Mouse (Mus musculus) spleen, postnatal 36 days (tissue): ENCODE measurements around the gene Ptbp3.

Experiments
- DNase-seq, 2 experiments: peaks; one replicate each; pipeline ENCODE4 v3.0.0; 2022; ENCODE audit warnings: low spot score in 2 of 2, mixed read lengths in 1 of 2

The Ptbp3 gene

DNA sequence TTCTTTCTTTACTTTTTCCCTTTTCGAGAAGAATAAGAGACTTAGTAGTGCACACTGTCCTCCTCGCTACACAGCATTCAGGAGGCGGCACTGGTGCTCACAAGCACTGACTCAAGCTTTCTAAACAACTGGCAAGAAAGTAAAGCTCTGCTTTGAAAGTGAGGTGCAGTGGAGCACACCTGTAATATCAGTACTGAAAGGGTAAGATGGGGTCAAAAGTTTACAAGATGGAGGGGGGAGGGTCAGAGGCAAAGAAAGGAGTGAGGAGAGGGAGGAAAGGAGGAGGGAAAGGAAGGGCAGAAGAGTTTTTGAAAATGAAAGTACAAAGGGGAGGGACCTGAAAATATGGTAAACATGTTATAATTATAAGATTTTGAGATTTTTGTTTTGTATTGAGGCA is 43.7 kb downstream of the Ptbp3 start:
- DNase-seq: no peak

DNA sequence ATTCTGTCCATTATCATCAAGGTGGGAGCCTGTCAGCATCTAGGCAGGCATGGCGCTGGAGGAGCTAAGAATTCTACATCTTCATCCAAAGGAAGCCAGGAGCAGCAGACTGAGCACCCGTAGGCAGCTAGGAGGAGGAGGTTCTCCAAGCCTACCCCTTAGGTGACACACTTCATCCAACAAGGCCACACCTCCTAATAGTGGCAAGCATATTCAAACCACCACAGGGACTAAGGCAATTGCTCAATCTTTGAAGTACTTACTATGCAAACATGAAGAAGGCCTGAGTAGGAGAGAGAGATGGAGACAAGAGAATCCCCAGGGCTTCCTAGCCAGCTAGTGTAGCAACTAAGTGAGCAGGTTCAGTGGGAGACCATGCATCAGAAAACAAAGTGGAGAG is 58.1 kb downstream of the Ptbp3 start:
- DNase-seq: no peak

DNA sequence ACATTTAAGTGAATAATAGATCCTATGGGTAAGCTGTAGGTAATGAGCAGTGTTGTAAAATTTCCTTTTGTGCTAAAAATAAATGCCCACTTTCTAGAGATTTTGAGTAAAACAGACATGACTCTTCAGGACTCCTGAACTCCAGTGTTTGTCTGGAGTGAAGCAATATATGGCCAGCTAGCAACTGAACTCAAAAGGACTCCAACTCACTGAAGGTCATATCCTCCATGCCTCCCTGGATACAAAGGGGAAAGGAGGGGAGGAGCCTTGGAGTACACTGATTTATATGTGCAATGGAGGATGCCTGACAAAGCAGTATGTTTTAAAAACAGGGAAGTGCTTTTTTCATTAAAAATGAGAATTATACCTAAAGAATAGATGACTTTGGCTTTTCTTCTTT is 77.9 kb downstream of the Ptbp3 start:
- no peak for DNase-seq

DNA sequence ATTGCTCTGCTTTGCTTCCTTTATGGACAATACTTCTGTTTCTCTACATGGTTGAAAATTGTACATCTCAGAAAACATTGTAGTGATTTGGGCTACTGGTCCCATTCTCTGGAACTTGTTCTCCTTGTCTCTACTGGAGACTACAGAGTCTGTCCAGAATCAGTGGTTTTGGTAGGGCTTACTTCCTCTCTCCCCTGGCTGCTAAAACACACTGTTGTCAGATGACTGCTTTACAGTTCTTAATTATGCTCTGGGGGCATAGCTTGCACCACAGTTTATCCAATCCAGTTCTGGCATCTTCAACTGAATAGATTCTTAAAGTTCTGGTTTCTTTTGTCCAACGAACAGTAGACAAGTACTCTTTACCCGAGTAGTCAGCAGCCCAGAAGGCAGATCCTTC is 83.7 kb downstream of the Ptbp3 start:
- no peak for DNase-seq

DNA sequence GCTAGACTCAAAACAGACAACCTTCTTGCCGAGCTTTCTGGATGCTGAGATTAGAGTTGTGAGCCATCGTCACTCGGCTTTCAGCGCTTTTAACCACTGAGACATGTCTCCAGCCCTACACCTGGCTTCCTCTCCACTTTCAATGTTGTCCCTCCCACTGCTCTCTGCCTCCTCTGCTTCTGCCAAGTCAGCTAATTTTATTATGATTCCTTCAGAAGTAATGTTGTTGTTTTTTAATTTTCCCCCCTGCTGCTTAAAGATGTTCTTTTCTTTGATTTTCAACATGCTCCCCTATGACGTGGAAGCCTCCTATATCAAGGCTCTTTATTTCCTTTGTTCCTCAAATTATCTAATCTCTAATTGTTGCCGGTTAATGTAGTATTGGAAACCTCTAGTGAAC is 84.5 kb downstream of the Ptbp3 start:
- no peak for DNase-seq

DNA sequence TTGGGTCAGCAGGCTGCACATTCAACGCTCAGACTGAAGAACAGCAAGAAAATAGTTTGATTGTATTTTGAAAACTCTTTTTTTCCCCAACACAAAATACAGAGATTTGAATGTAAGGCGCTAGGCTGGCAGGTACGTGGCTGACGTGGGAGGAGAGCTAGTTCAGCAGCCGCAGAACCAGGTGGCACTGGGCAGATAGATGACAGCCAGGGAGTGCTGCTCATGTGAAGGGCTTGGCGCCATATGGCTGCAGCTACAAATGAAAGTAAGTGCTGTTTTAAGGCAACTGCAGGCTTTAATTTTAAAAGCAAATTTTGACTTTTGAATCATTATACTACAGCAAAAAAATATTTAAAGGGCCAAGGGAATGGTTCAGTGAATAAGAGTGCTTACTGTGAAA is 86.7 kb downstream of the Ptbp3 start:
- no peak for DNase-seq

DNA sequence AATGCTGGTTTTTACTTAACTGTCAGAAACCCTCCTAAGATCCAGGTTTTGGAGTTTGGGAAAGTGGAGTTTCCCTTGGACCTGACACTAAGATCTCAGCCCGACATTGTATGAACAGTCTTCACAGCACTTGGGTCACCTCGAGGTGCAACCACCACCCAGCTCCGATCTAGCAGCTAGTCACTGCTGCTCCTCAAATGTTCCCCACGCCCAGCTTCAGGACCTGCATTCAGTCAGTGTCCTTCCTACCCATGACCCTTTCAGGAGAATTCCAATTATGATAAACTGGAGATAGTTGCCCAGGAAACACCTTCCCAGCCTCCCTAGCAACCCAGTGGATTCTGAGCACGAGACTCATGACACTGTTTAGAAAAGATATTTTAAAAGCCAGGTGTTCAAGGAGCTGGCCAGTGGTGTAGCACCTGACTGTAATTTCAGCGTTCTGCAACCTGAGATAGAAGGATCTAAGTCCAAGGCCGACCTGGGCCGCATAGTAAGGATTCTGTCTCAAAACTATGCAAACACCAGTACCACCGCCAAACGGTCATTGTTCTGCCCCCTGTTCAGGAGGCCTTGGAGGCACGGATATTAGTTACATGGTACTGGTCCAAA is 87.9 kb downstream of the Ptbp3 start:
- DNase-seq: no peak

DNA sequence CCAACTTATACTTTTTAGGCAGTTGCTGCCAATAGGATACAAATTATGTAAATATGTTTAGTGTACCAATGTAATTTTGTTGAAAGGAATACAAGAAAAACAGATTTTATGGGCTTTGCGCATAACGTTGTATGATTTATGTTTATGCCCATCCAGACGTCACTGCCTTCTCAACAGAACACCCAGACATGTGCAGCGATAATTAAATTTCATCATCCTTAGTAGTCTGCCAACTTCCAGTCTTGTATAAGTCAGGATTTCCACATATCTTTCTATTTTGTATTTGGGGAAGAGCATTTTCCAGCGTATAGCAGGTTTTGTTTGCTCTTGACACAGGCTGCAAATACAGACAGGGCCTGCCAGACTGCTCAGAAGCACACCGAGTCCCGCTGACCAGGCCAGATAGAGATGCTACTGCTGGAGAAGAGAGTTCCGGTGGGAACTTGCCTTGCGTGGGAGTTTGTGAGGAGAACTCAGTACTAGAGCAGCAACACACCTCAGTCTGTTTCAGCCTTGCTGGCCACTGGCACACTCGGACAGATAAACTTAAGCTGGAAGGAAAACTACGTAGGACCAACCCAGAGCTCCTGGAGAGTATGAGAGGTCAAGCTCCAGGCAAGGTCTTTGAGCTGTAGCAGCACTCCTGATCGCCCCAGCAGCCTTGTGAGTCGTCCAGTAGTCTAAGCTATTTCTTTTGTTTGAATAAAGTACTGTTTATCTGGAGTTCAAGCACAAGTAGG is 89.8 kb downstream of the Ptbp3 start:
- no peak for DNase-seq

DNA sequence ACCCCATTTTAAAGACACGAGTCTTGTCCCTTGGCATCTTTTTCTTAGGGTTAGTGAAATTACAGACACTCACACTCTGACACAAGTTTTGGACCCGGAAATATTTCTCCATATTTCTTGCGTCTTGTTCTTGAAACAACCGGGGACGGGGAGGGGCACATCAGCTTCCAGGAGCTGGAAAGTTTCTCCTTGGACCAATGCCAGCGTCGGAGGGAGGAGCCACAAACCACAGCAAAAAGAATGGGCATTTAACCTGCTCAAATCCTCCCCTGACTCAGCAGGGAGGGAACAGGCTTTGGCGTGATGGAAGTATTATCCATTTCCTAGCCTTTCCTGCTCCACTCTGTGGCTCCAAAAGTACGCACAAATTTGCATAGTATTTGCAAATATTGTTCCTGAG is 91.2 kb downstream of the Ptbp3 start:
- no peak for DNase-seq

DNA sequence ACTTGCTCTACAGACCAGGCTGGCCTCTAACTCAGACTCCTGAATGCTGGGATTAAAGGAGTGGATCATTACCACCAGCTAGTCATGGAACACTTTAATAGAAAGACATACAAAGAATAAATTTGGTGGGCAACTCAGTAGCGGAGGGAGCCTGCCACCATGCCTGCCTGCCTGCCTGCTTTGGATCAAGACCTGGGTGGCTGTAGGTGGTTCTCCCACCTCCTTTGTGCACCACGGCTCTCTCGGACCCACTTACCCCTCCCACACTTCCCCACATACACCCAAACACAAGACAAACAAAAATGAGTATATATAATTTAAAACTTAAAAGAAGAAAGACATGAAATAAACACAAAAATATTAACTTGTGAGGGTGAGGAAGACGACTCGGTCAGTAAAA is 92.1 kb downstream of the Ptbp3 start:
- no peak for DNase-seq

DNA sequence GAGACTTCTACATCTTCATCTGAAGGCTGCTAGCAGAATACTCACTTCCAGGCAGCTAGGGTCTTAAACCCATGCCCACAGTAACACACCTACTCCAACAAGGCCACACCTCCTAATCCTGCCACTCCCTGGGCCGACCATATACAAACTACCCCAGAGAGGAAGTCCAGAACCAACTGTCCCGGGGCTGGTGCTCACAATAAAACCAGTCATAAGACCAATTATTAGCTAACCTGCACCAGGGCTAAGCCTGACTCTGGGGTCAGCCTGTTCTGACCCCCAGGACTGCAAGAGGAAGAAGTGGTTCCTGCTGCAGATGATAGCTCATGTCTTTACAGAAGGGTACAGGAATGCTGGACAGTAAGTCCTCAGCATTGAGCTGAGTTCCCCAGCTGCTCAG is 93.7 kb downstream of the Ptbp3 start:
- no peak for DNase-seq

DNA sequence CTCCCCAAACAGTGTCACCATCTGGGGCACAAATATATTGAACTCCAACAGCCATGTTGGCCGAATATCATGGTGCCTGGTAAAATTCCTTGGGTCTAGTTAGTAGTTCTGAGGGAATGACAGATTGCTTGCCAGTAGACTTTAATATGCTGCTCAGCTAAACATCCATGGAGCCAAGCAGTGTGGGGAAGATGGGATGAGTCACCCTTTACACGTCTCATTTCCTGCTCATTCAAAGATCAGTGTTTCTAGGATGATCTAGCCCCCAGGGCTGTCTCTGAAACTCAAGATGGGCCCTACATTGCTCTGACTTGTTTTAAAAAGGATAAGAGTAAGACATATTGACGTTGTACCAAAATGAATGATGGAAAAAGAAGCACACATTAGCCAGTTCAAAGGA is 95.1 kb downstream of the Ptbp3 start:
- no peak for DNase-seq

DNA sequence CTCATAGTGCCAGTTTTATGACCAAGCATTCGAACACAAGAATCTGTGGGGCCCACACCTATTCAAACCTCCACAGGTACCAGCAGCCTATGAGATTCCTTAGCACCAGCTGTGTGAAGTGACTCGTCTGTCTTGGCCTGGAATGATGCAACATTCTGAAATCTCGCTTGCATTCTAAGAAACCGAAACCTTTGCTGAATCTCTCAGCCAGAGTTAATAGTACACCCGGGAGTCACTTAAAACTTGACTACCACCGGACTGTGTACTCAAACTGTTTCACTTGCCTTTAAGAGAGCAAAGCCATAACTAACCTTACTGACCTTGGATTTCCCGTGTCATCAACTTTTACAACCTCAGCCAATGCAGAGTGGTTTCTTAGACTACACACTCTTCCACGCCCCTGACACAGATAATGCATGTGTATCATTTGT is 96.6 kb downstream of the Ptbp3 start:
- no peak for DNase-seq

DNA sequence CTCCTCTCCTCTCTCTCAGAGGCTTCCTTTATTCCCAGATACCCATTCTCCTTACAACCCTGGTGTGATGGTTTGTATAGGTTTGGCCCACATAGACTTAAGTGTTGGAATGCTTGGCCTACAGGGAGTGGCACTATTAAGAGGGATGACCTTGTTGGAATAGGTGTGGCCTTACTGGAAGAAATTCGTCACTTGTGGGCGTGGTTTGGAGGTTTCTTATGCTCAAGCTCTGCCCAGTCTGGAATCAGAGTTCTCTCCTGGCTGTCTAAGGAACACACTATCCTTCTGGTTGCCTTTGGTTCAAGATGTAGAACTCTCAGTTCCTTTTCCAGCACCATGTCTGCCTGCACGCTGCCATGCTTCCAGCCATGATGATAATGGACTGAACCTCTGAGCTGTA is 98.3 kb downstream of the Ptbp3 start:
- no peak for DNase-seq

DNA sequence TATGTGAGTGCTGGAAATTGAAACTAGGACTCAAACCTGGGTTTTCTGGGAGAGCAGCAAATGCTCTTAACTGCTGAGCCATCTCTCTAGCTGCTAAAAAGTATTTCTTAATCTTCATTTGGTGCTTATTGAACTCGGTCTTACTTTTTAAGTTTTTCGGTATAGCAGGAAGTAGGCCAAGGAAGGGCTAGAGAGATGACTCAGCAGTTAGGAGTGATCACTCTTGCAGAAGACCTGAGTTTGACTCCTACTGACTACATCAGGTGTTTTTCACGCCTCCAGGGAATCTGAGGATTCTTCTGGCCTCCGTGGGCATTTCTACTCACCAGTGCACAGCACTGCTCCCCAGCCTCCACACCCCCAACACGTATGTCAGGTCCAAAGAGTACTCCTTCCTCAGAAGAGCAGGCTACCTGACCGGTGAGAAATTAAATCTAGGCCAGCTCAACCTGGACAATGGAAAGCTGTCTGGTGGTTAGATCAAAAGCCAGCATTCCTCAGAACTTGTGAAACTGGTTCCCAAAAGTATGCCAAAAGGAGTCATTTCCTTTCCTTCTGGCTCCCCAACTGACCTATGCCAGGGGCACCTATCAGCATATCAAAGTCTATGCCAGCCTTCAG is 98.8 kb downstream of the Ptbp3 start:
- DNase-seq: no peak

DNA sequence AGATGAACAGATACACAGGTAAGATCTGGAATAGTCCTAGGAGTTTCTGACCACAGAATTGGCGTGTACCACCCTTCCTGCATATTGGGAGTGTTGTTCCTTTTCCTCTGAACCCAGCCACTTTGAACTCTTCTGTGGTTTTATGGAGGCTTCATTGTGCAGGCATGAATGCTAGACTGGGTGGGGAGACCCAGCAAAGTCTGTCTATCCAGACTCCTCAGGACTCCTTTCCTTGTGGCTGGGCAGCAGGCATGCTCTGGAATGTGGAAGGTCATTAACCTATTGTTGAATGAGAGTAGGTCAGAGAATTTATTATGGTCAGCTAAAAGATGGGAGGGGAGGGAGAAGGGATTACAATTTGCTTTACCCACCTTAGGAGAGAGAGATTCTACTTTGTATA is 101.9 kb downstream of the Ptbp3 start:
- no peak for DNase-seq

DNA sequence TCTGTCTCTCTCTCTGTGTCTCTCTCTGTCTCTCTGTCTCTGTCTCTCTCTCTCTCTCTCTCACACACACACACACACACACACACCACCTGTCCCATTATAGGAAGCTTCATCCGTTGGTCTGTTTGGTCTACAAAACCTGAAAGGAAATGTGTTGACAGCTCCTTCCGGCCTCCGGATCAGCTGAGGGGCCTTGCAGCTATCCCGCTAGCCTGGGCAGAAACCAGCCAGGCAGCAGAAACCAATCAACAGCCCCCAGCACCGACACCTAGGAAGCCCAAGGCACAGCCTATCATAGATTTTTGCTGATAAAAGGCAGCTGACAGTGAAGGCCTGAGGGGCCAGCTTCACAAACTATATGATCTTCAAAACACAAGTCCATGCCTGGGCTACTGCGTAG is 103.6 kb downstream of the Ptbp3 start:
- DNase-seq: peak; percentile 56 to 61

DNA sequence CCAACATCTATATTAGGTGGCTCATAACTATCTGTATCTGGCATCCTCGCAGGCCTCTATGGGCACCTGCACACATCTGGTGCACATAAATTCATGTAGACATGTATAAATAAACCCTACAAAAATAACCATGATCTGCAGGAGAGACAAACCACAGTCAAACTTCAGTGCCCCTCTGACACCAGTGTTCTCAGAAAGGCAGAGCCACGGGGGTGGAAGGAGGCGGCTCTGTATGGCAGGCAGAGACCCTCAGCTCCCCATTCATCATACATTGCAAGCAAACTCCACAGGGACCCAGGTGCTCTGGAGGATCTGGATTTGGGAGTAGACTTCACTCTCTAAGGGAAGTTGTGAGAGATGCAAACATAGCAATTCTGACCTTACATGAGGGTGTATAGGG is 104.2 kb downstream of the Ptbp3 start:
- peak; percentile 41 to 52 for DNase-seq

DNA sequence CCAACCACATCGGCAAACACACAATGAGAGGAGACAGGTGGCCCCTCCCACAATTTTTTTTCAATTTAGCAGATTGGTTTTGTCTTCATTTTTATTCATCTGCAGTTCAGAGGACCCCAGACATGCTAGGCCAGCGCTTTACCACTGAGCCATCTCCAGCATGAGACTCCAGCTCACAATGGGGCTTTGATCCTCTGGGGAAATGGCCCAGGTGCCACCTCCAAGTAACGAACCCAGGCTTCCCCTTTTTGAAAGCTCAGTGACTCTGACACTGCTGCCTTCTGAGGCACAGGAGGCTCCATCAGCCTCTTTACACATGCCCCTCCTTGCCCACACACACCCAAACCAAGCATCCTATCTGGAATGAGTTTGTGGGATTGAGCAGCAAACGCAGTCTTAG is 105.1 kb downstream of the Ptbp3 start:
- DNase-seq: peak; percentile 78 to 80

DNA sequence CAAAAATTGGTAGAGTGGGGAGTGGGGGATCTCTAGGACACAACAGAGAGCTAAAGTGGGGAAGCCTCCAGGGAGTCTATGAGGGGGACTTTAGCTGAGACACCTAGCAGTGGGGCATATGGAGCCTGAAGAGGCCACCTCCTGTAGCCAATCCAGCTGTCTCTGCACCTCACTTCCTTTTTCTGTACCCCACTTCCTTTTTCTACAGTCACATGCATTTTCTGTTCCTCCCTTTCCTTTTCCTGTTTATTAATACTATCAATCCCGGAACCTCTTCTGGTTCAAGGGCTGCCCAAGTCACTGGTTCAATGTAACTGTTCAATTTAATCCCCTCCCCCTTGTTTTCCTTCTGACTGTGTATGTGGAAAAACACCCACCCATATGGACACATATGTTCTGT is 107.9 kb downstream of the Ptbp3 start:
- DNase-seq: peak; percentile 68 to 74

DNA sequence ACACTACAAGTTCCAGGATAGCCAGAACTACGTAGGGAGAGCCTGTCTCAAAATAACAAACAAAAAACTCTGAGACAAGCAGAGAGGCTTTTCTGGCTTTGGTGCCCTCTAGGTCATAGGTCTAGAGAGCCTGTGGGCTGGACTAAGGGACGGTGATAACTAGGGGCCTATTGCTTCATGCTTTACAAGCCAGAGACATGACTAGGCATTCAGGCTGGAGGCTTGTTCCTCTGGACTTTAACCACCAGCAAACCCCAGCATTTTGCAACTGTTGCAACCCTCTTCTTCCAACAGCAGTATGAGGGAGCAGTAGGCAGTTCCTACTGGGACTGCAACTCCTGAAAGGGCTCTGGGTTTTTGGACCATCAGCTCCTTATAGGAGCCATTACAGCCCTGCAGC is 109.2 kb downstream of the Ptbp3 start:
- DNase-seq: peak; percentile 23 to 52

DNA sequence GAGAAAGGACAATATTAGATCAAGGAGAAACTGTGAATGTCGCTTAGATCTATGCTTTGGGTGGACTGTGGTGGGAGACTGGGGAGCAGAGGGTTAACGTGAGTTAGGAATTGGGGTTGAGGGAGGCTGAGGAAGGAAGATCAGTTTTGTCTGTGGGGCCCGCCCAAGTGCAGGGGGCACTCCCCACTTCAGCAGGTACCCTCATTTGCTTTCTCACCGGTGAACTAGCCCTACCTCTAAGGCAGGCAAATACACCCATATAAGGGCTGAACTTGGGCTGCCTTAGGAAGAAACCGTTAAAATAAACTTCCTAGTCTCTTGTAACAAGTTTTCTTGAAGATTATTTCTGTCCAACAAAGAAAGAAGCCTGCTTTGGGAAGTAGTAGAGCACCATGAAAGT is 110.1 kb downstream of the Ptbp3 start:
- peak; percentile 47 to 48 for DNase-seq
